Comparison of ENCODE assay signal across 17 mouse cellular contexts in genomic region chr10:60313606-60314005, GRCm38 (mm10).
"Had no signal": no experiment of that assay in that cellular context is flagged by ENCODE, and none has a peak within 500 bp of the region (broad histone marks: within the 10 kb centered on the region; RNA-seq: fewer than 3 reads in every experiment).

No protein-coding gene starts in this region.

- H3K4me3 ChIP-seq: liver, embryonic 15.5 days; lung, embryonic 15.5 days; midbrain, embryonic 13.5 days; midbrain, embryonic 15.5 days; neural tube, embryonic 12.5 days had no signal

- H3K4me1 ChIP-seq: liver, embryonic 15.5 days; lung, embryonic 15.5 days; midbrain, embryonic 13.5 days; midbrain, embryonic 15.5 days; neural tube, embryonic 12.5 days had no signal

- ATAC-seq: liver, postnatal 0 days; lung, postnatal 0 days; midbrain, embryonic 13.5 days; midbrain, embryonic 15.5 days had no signal

- H3K27ac ChIP-seq: liver, embryonic 15.5 days; lung, embryonic 15.5 days; macrophage; midbrain, embryonic 13.5 days; midbrain, embryonic 15.5 days; neural tube, embryonic 12.5 days had no signal

- H3K9ac ChIP-seq: liver, embryonic 15.5 days; liver, postnatal 0 days; lung, embryonic 15.5 days; midbrain, embryonic 13.5 days; midbrain, embryonic 15.5 days; neural tube, embryonic 12.5 days had no signal

- H3K27me3 ChIP-seq: liver, embryonic 15.5 days; lung, embryonic 15.5 days; midbrain, embryonic 13.5 days; midbrain, embryonic 15.5 days; neural tube, embryonic 12.5 days had no signal

- H3K4me2 ChIP-seq: liver, embryonic 15.5 days; lung, embryonic 15.5 days; midbrain, embryonic 13.5 days; midbrain, embryonic 15.5 days; neural tube, embryonic 12.5 days had no signal

- DNase-seq: liver, postnatal 0 days; lung, adult 2 months; lung, postnatal 14 days; lung, postnatal 36 days; right cerebral cortex, postnatal 25 days; right cerebral cortex, postnatal 4 days; spleen, adult 18-20 months; thymus, adult 18-20 months; thymus, postnatal 14 days; thymus, postnatal 36 days had no signal

- H3K9me3 ChIP-seq: liver, embryonic 15.5 days; lung, embryonic 15.5 days; midbrain, embryonic 13.5 days; midbrain, embryonic 15.5 days; neural tube, embryonic 12.5 days had no signal

- H3K36me3 ChIP-seq: liver, embryonic 15.5 days; lung, embryonic 15.5 days; midbrain, embryonic 13.5 days; midbrain, embryonic 15.5 days; neural tube, embryonic 12.5 days had no signal
